22 mouse cellular contexts compared by ENCODE assay signal in the genomic region with DNA sequence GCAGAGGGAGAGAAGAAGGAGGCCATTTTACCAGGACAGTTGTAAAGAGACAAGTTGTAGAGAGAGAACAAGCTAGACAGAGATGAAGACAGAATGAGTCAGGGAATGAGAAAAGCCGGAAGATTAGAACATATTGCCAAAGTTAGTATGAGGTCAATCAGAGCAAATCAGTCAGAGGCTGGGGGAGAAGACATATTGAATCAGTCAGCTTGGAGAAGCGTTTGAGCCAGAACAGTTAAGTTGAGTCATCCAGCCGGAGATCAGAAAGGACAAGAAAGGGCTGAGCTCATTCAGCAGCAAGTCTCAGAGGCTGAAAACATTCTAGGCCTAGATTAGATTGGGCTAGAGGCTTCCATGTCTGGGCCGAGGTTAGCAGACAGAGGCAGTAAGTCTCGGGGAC.
"Had no signal": no experiment of that assay in that cellular context is flagged by ENCODE, and none has a peak within 500 bp of the region (broad histone marks: within the 10 kb centered on the region; RNA-seq: fewer than 3 reads in every experiment).

No protein-coding gene starts in this region.

- H3K36me3 ChIP-seq: limb, embryonic 13.5 days; liver, embryonic 12.5 days; liver, embryonic 15.5 days; lung, embryonic 15.5 days; midbrain, embryonic 12.5 days; midbrain, embryonic 15.5 days; neural tube, embryonic 12.5 days; neural tube, embryonic 15.5 days; stomach, embryonic 15.5 days had no signal

- H3K4me2 ChIP-seq: limb, embryonic 13.5 days; liver, embryonic 12.5 days; liver, embryonic 15.5 days; lung, embryonic 15.5 days; midbrain, embryonic 12.5 days; midbrain, embryonic 15.5 days; neural tube, embryonic 12.5 days; neural tube, embryonic 15.5 days; stomach, embryonic 15.5 days had no signal

- H3K27ac ChIP-seq: limb, embryonic 13.5 days; liver, embryonic 12.5 days; liver, embryonic 15.5 days; lung, embryonic 15.5 days; macrophage; midbrain, embryonic 12.5 days; midbrain, embryonic 15.5 days; neural tube, embryonic 12.5 days; neural tube, embryonic 15.5 days; stomach, embryonic 15.5 days had no signal

- ATAC-seq: liver, embryonic 12.5 days; midbrain, embryonic 15.5 days had no signal

- DNase-seq: kidney, adult 18-20 months; kidney, adult 9 months; kidney, postnatal 14 days; kidney, postnatal 4 days; left cerebral cortex, postnatal 4 days; liver; lung, adult 18-20 months; lung, postnatal 14 days; right cerebral cortex, adult 18-20 months; right cerebral cortex, postnatal 25 days; spleen, adult 18-20 months; thymus, postnatal 25 days had no signal

- H3K4me1 ChIP-seq: liver, embryonic 15.5 days; neural tube, embryonic 12.5 days had no signal

- H3K4me3 ChIP-seq: limb, embryonic 13.5 days; liver, embryonic 12.5 days; liver, embryonic 15.5 days; lung, embryonic 15.5 days; midbrain, embryonic 12.5 days; midbrain, embryonic 15.5 days; neural tube, embryonic 12.5 days; neural tube, embryonic 15.5 days; stomach, embryonic 15.5 days had no signal

- H3K9ac ChIP-seq: limb, embryonic 13.5 days; liver, embryonic 12.5 days; liver, embryonic 15.5 days; lung, embryonic 15.5 days; midbrain, embryonic 12.5 days; midbrain, embryonic 15.5 days; neural tube, embryonic 12.5 days; neural tube, embryonic 15.5 days; stomach, embryonic 15.5 days had no signal

- H3K27me3 ChIP-seq: limb, embryonic 13.5 days; lung, embryonic 15.5 days; midbrain, embryonic 12.5 days; midbrain, embryonic 15.5 days; neural tube, embryonic 12.5 days; neural tube, embryonic 15.5 days; stomach, embryonic 15.5 days had no signal

- H3K9me3 ChIP-seq: limb, embryonic 13.5 days; liver, embryonic 12.5 days; liver, embryonic 15.5 days; lung, embryonic 15.5 days; midbrain, embryonic 12.5 days; midbrain, embryonic 15.5 days; neural tube, embryonic 12.5 days; neural tube, embryonic 15.5 days; stomach, embryonic 15.5 days had no signal
